Mouse (Mus musculus) liver, adult 2 months (tissue): ENCODE measurements at regions not wholly inside any gene's neighbourhood (a gene's known extent, or its start where the extent isn't known, plus 50 kb on each side); places are given as distances from the start of the nearest gene placed in this dataset.

Experiments used
- CTCF ChIP-seq: fragments of 200-500 bp; IDR thresholded peaks from 2 replicates; pipeline ENCODE4 v1.5.1; 2011; ENCODE audit warnings: low read depth, low read length, control low read depth
- POLR2A ChIP-seq: fragments of 200-500 bp; IDR thresholded peaks from 2 replicates; pipeline ENCODE4 v1.6.1; 2011; ENCODE audit warnings: low read length, control low read depth; ENCODE audit not compliant: insufficient read depth; ENCODE audit errors: extremely low read depth

- TF ChIP-seq CTCF (no peak), POLR2A (no peak)
These were observed 1352.6 kb downstream of the Zfp704 start for GRCm38 (mm10) chr3:8257293-8257692.
